In the genomic region with DNA sequence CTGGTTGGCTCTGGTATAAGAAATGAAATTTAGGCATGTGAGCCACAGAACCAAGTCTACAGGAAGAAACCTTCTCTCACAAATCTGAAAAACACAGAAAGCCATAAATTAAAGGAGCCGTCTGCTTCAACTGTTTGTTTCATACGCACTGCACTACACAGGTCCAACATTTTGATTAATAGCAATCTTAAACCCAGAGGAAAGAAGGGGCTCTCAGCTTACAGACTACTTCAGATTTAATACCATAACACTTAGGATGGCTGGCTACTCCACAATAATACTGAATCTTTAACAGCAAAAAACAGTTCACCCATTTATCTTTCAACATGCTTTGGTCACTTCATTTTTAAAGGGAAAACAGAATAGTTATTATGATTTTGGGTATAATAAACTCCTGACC, we compare ENCODE assay signal across 10 mouse cellular contexts.
"Had no signal": no experiment of that assay in that cellular context is flagged by ENCODE, and none has a peak within 500 bp of the region (broad histone marks: within the 10 kb centered on the region; RNA-seq: fewer than 3 reads in every experiment).

No protein-coding gene starts in this region.

- H3K9me3 ChIP-seq: intestine, embryonic 15.5 days; limb, embryonic 13.5 days; midbrain, embryonic 13.5 days; neural tube, embryonic 15.5 days had no signal

- H3K27me3 ChIP-seq: intestine, embryonic 15.5 days; limb, embryonic 13.5 days; midbrain, embryonic 13.5 days; neural tube, embryonic 15.5 days had no signal

- H3K4me1 ChIP-seq: midbrain, embryonic 13.5 days; neural tube, embryonic 15.5 days had no signal

- H3K27ac ChIP-seq: intestine, embryonic 15.5 days; liver, embryonic 14.5 days; midbrain, embryonic 13.5 days; neural tube, embryonic 15.5 days; stomach, postnatal 0 days had no signal

- H3K36me3 ChIP-seq: intestine, embryonic 15.5 days had no signal

- H3K4me2 ChIP-seq: intestine, embryonic 15.5 days; limb, embryonic 13.5 days; midbrain, embryonic 13.5 days; neural tube, embryonic 15.5 days had no signal

- DNase-seq: lung, adult 18-20 months; right cerebral cortex, adult 18-20 months; right cerebral cortex, postnatal 25 days had no signal

- ATAC-seq: intestine, embryonic 15.5 days; midbrain, embryonic 13.5 days had no signal

- H3K4me3 ChIP-seq: intestine, embryonic 15.5 days; limb, embryonic 13.5 days; midbrain, embryonic 13.5 days; myocyte; neural tube, embryonic 15.5 days had no signal

- H3K9ac ChIP-seq: intestine, embryonic 15.5 days; limb, embryonic 13.5 days; liver, embryonic 14.5 days; midbrain, embryonic 13.5 days; neural tube, embryonic 15.5 days had no signal
